Mouse (Mus musculus): ENCODE results near the gene Fiz1. TPM values are rescaled to one million over a fixed set of nuclear protein-coding genes. Genes with fewer than 3 reads are reported as not detected.

Gene Fiz1
- polyA plus RNA-seq, 1 experiment = 36.1 TPM

GRCm38 (mm10) chr7:5058631-5059030, 44.1 kb upstream of the Fiz1 start:
- H3K4me1 ChIP-seq (ENCODE audit: control insufficient read depth, insufficient read depth, low read length) = peaks cover 40% of the 10 kb centered on the region
- TF ChIP-seq POLR2A (IDR thresholded peaks at IDR 0.05; ENCODE audit: control insufficient read depth, low read depth, low read length) (no peak), CTCF (IDR thresholded peaks at IDR 0.05; ENCODE audit: control insufficient read depth, insufficient read depth, insufficient replicate concordance, low read depth, low read length) (no peak)
- H3K27ac ChIP-seq (ENCODE audit: control insufficient read depth, insufficient read depth, low read depth, low read length) = no peak overlapping the region
- no peaks in the 10 kb centered on the region for H3K27me3 ChIP-seq (ENCODE audit: control insufficient read depth, insufficient read depth, low read length)
- H3K36me3 ChIP-seq (ENCODE audit: control insufficient read depth, insufficient read depth, low read length) = no peaks in the 10 kb centered on the region
- H3K4me3 ChIP-seq (ENCODE audit: control insufficient read depth, low read depth, low read length) = no peak overlapping the region

- Histone ChIP-seq H3K4me3 (ENCODE audit: control insufficient read depth, low read depth, low read length) (peak overlapping the region; percentile 88; the same call in 1 of the 2 replicates), H3K27ac (ENCODE audit: control insufficient read depth, insufficient read depth, low read depth, low read length) (peak overlapping the region; percentile 63; the same call in 1 of the 2 replicates), H3K27me3 (ENCODE audit: control insufficient read depth, insufficient read depth, low read length) (no peaks in the 10 kb centered on the region), H3K4me1 (ENCODE audit: control insufficient read depth, insufficient read depth, low read length) (peaks cover 47% of the 10 kb centered on the region), H3K36me3 (ENCODE audit: control insufficient read depth, insufficient read depth, low read length) (no peaks in the 10 kb centered on the region)
- TF ChIP-seq CTCF (IDR thresholded peaks at IDR 0.05; ENCODE audit: control insufficient read depth, insufficient read depth, insufficient replicate concordance, low read depth, low read length) = no peak
- TF ChIP-seq POLR2A (IDR thresholded peaks at IDR 0.05; ENCODE audit: control insufficient read depth, low read depth, low read length) = no peak
Measured at GRCm38 (mm10) chr7:5057804-5058203, 43.3 kb upstream of the Fiz1 start.

- Histone ChIP-seq H3K27ac (ENCODE audit: control insufficient read depth, insufficient read depth, low read depth, low read length) (peak overlapping the region; percentile 63; the same call in 1 of the 2 replicates), H3K4me1 (ENCODE audit: control insufficient read depth, insufficient read depth, low read length) (peaks cover 51% of the 10 kb centered on the region), H3K27me3 (ENCODE audit: control insufficient read depth, insufficient read depth, low read length) (no peaks in the 10 kb centered on the region), H3K4me3 (ENCODE audit: control insufficient read depth, low read depth, low read length) (peak overlapping the region; percentile 88), H3K36me3 (ENCODE audit: control insufficient read depth, insufficient read depth, low read length) (no peaks in the 10 kb centered on the region)
- TF ChIP-seq CTCF (IDR thresholded peaks at IDR 0.05; ENCODE audit: control insufficient read depth, insufficient read depth, insufficient replicate concordance, low read depth, low read length) = no peak
- TF ChIP-seq POLR2A (IDR thresholded peaks at IDR 0.05; ENCODE audit: control insufficient read depth, low read depth, low read length) = 0 out of 2 replicates have a peak, but pooled peaks have one; percentile 15
Measured at GRCm38 (mm10) chr7:5057381-5057780, 42.9 kb upstream of the Fiz1 start.

- H3K27me3 ChIP-seq (ENCODE audit: control insufficient read depth, insufficient read depth, low read length) = no peaks in the 10 kb centered on the region
- TF ChIP-seq CTCF (IDR thresholded peaks at IDR 0.05; ENCODE audit: control insufficient read depth, insufficient read depth, insufficient replicate concordance, low read depth, low read length) = no peak
- 0 out of 2 replicates have a peak, but pooled peaks have one; percentile 1 for TF ChIP-seq POLR2A (IDR thresholded peaks at IDR 0.05; ENCODE audit: control insufficient read depth, low read depth, low read length)
- peaks cover 56% of the 10 kb centered on the region for H3K4me1 ChIP-seq (ENCODE audit: control insufficient read depth, insufficient read depth, low read length)
- H3K36me3 ChIP-seq (ENCODE audit: control insufficient read depth, insufficient read depth, low read length) = no peaks in the 10 kb centered on the region
- H3K4me3 ChIP-seq (ENCODE audit: control insufficient read depth, low read depth, low read length) = peak overlapping the region; percentile 88
- H3K27ac ChIP-seq (ENCODE audit: control insufficient read depth, insufficient read depth, low read depth, low read length) = peak overlapping the region; percentile 63; the same call in 1 of the 2 replicates
Measured at GRCm38 (mm10) chr7:5056651-5057263, 42.3 kb upstream of the Fiz1 start.

- H3K36me3 ChIP-seq (ENCODE audit: control insufficient read depth, insufficient read depth, low read length) = no peaks in the 10 kb centered on the region
Measured at GRCm38 (mm10) chr7:5053456-5054179, 39.1 kb upstream of the Fiz1 start.

GRCm38 (mm10) chr7:5052931-5053343, 38.4 kb upstream of the Fiz1 start:
- Histone ChIP-seq H3K27ac (ENCODE audit: control insufficient read depth, insufficient read depth, low read depth, low read length) (no peak overlapping the region), H3K27me3 (ENCODE audit: control insufficient read depth, insufficient read depth, low read length) (no peaks in the 10 kb centered on the region), H3K4me3 (ENCODE audit: control insufficient read depth, low read depth, low read length) (peak overlapping the region; percentile 89), H3K36me3 (ENCODE audit: control insufficient read depth, insufficient read depth, low read length) (no peaks in the 10 kb centered on the region), H3K4me1 (ENCODE audit: control insufficient read depth, insufficient read depth, low read length) (peaks cover 45% of the 10 kb centered on the region)
- no peak for TF ChIP-seq CTCF (IDR thresholded peaks at IDR 0.05; ENCODE audit: control insufficient read depth, insufficient read depth, insufficient replicate concordance, low read depth, low read length)
- TF ChIP-seq POLR2A (IDR thresholded peaks at IDR 0.05; ENCODE audit: control insufficient read depth, low read depth, low read length) = no peak

More at GRCm38 (mm10) chr7:5053456-5054179, 39.1 kb upstream of the Fiz1 start:
- peaks cover 46% of the 10 kb centered on the region for H3K4me1 ChIP-seq (ENCODE audit: control insufficient read depth, insufficient read depth, low read length)
- peak overlapping the region; percentile 90 for H3K27ac ChIP-seq (ENCODE audit: control insufficient read depth, insufficient read depth, low read depth, low read length)
- H3K4me3 ChIP-seq (ENCODE audit: control insufficient read depth, low read depth, low read length) = peak overlapping the region; percentile 89
- TF ChIP-seq CTCF (IDR thresholded peaks at IDR 0.05; ENCODE audit: control insufficient read depth, insufficient read depth, insufficient replicate concordance, low read depth, low read length) (no peak), POLR2A (IDR thresholded peaks at IDR 0.05; ENCODE audit: control insufficient read depth, low read depth, low read length) (no peak)
- H3K27me3 ChIP-seq (ENCODE audit: control insufficient read depth, insufficient read depth, low read length) = no peaks in the 10 kb centered on the region

GRCm38 (mm10) chr7:5052438-5052837, 37.9 kb upstream of the Fiz1 start:
- Histone ChIP-seq H3K27me3 (ENCODE audit: control insufficient read depth, insufficient read depth, low read length) (no peaks in the 10 kb centered on the region), H3K27ac (ENCODE audit: control insufficient read depth, insufficient read depth, low read depth, low read length) (no peak overlapping the region), H3K4me3 (ENCODE audit: control insufficient read depth, low read depth, low read length) (peak overlapping the region; percentile 12), H3K4me1 (ENCODE audit: control insufficient read depth, insufficient read depth, low read length) (peaks cover 40% of the 10 kb centered on the region), H3K36me3 (ENCODE audit: control insufficient read depth, insufficient read depth, low read length) (no peaks in the 10 kb centered on the region)
- TF ChIP-seq CTCF (IDR thresholded peaks at IDR 0.05; ENCODE audit: control insufficient read depth, insufficient read depth, insufficient replicate concordance, low read depth, low read length) = no peak
- TF ChIP-seq POLR2A (IDR thresholded peaks at IDR 0.05; ENCODE audit: control insufficient read depth, low read depth, low read length) = no peak
